16 mouse cellular contexts compared by ENCODE assay signal in genomic region chr11:5437646-5438045, GRCm38 (mm10). TPM values are rescaled to one million over a fixed set of nuclear protein-coding genes. Genes with fewer than 3 reads are reported as not detected.
DNase-seq lines count a peak whose midpoint lies in the region; ATAC-seq and TF ChIP-seq lines count a peak whose summit lies in the region.
"Had no signal": no experiment of that assay in that cellular context is flagged by ENCODE, and none has a peak within 500 bp of the region (broad histone marks: within the 10 kb centered on the region; RNA-seq: fewer than 3 reads in every experiment).

No protein-coding gene starts in this region.

- no peak for ATAC-seq in heart, embryonic 15.5 days (replicated peaks; ENCODE audit: insufficient number of reproducible peaks, insufficient read depth, low FRiP score, low read depth)
- 0 out of 2 replicates have a peak, but pooled peaks have one; percentile 19 for ATAC-seq in lung, embryonic 15.5 days (ENCODE audit: borderline replicate concordance, extremely low read depth, low FRiP score, low TSS enrichment)
- ATAC-seq in stomach, embryonic 16.5 days (ENCODE audit: insufficient read depth, low FRiP score): no peak
- ATAC-seq: hindbrain, embryonic 16.5 days; midbrain, embryonic 13.5 days had no signal

- intact Hi-C loops in gastrocnemius, postnatal 14 days (cut with DNase I; ENCODE audit: low total_unique reads): no loop called here
- intact Hi-C loops in heart, postnatal 25 days (cut with DNase I): no loop called here

- no peak for TF ChIP-seq POLR2A in lung, adult 2 months (IDR thresholded peaks at IDR 0.05; ENCODE audit: borderline replicate concordance, extremely low read depth, low read depth, low read length)

- no peaks in the 10 kb centered on the region for H3K9me3 ChIP-seq in heart, embryonic 15.5 days (replicated peaks)
- no peaks in the 10 kb centered on the region for H3K9me3 ChIP-seq in lung, embryonic 15.5 days
- no peaks in the 10 kb centered on the region for H3K9me3 ChIP-seq in stomach, embryonic 16.5 days (replicated peaks; ENCODE audit: control insufficient read depth, low read length)
- H3K9me3 ChIP-seq: embryonic facial prominence, embryonic 10.5 days; liver, embryonic 15.5 days; midbrain, embryonic 13.5 days; neural tube, embryonic 15.5 days had no signal

- TF ChIP-seq CTCF in lung, adult 2 months (IDR thresholded peaks at IDR 0.05; ENCODE audit: insufficient read depth, low read length): no peak

- 44% methylated on average over 2 of the region's 2 CpGs for WGBS in heart, embryonic 15.5 days
- 48% methylated on average over 2 of the region's 2 CpGs for WGBS in lung, embryonic 15.5 days
- WGBS in lung, adult 2 months: 63% methylated on average over 2 of the region's 2 CpGs
- 71% methylated on average over 2 of the region's 2 CpGs for WGBS in stomach, embryonic 16.5 days

- H3K36me3 ChIP-seq in heart, embryonic 15.5 days: no peaks in the 10 kb centered on the region
- no peaks in the 10 kb centered on the region for H3K36me3 ChIP-seq in lung, embryonic 15.5 days
- H3K36me3 ChIP-seq in stomach, embryonic 16.5 days (ENCODE audit: control insufficient read depth, insufficient read depth, low read length): no peaks in the 10 kb centered on the region
- H3K36me3 ChIP-seq: embryonic facial prominence, embryonic 10.5 days; liver, embryonic 15.5 days; midbrain, embryonic 13.5 days; neural tube, embryonic 15.5 days had no signal

- H3K4me3 ChIP-seq in heart, embryonic 15.5 days: no peak overlapping the region
- H3K4me3 ChIP-seq in lung, embryonic 15.5 days: no peak overlapping the region
- H3K4me3 ChIP-seq in lung, adult 2 months (replicated peaks; ENCODE audit: extremely low read depth, low read depth, low read length): no peak overlapping the region
- no peak overlapping the region for H3K4me3 ChIP-seq in stomach, embryonic 16.5 days (replicated peaks; ENCODE audit: low read length)
- H3K4me3 ChIP-seq: embryonic facial prominence, embryonic 10.5 days; liver, embryonic 15.5 days; midbrain, embryonic 13.5 days; neural tube, embryonic 15.5 days had no signal

- H3K4me2 ChIP-seq in heart, embryonic 15.5 days: no peak overlapping the region
- H3K4me2 ChIP-seq in lung, embryonic 15.5 days: peak overlapping the region; percentile 3; the same call in 1 of the 2 replicates
- no peak overlapping the region for H3K4me2 ChIP-seq in stomach, embryonic 16.5 days (ENCODE audit: low read depth, low read length)
- H3K4me2 ChIP-seq: liver, embryonic 15.5 days; midbrain, embryonic 13.5 days; neural tube, embryonic 15.5 days had no signal

- H3K27me3 ChIP-seq in heart, embryonic 15.5 days: no peaks in the 10 kb centered on the region
- H3K27me3 ChIP-seq in lung, embryonic 15.5 days: no peaks in the 10 kb centered on the region
- H3K27me3 ChIP-seq in stomach, embryonic 16.5 days (ENCODE audit: control insufficient read depth, insufficient read depth, low read length): no peaks in the 10 kb centered on the region
- H3K27me3 ChIP-seq: liver, embryonic 15.5 days; midbrain, embryonic 13.5 days; neural tube, embryonic 15.5 days had no signal

- H3K9ac ChIP-seq in heart, embryonic 15.5 days: no peak overlapping the region
- H3K9ac ChIP-seq in lung, embryonic 15.5 days: no peak overlapping the region
- no peak overlapping the region for H3K9ac ChIP-seq in stomach, embryonic 16.5 days (ENCODE audit: low read length)
- H3K9ac ChIP-seq: liver, embryonic 15.5 days; midbrain, embryonic 13.5 days; neural tube, embryonic 15.5 days had no signal

- peak; percentile 13 for DNase-seq in gastrocnemius, adult 18-20 months (ENCODE audit: low spot score)
- DNase-seq in gastrocnemius, postnatal 14 days: no peak
- no peak for DNase-seq in heart, postnatal 25 days (ENCODE audit: low spot score)
- DNase-seq in lung, adult 2 months: no peak
- DNase-seq: cerebellum, adult 2 months; gastrocnemius, postnatal 25 days; kidney, adult 11 months; thymus, adult 18-20 months had no signal

- H3K27ac ChIP-seq in heart, embryonic 15.5 days: peak overlapping the region; percentile 33
- H3K27ac ChIP-seq in lung, embryonic 15.5 days: peak overlapping the region; percentile 67
- peak overlapping the region; percentile 35 for H3K27ac ChIP-seq in stomach, embryonic 16.5 days (ENCODE audit: low read length)
- H3K27ac ChIP-seq: embryonic facial prominence, embryonic 10.5 days; liver, embryonic 15.5 days; midbrain, embryonic 13.5 days; neural tube, embryonic 15.5 days had no signal

- H3K4me1 ChIP-seq in heart, embryonic 15.5 days (replicated peaks): peaks cover 45% of the 10 kb centered on the region
- H3K4me1 ChIP-seq in lung, embryonic 15.5 days: peaks cover 68% of the 10 kb centered on the region
- peaks cover 14% of the 10 kb centered on the region for H3K4me1 ChIP-seq in lung, adult 2 months (ENCODE audit: control insufficient read depth, insufficient read depth, low read length)
- peaks cover 27% of the 10 kb centered on the region for H3K4me1 ChIP-seq in stomach, embryonic 16.5 days (ENCODE audit: control insufficient read depth, insufficient read depth, low read length)

RNA-seq across cellular contexts. Expression of gene Znrf3, which starts 7.0 kb away (rescaled TPM):
- 1 to 10 TPM; 5.0 to 7.4 TPM for total RNA-seq in gastrocnemius, adult 18-20 months (2021)
- total RNA-seq in gastrocnemius, postnatal 14 days (2021): 1 to 10 TPM; 6.5 to 9.3 TPM
- polyA plus RNA-seq in heart, embryonic 15.5 days (2015; fragmentation: Nextera tagmentation; extraction: Ambion mirVana): 6.5 and 6.7 TPM in 2 replicates
- total RNA-seq in heart, postnatal 25 days (2021): 1 to 10 TPM; 9.4 to 9.7 TPM
- polyA plus RNA-seq in lung, embryonic 15.5 days (2015; fragmentation: Nextera tagmentation; extraction: Ambion mirVana): 14.7 and 15.8 TPM in 2 replicates
- 10.8 and 14.4 TPM in 2 replicates for polyA plus RNA-seq in lung, adult 2 months (2012; rRNA removed)
- 13.3 and 13.9 TPM in 2 replicates for polyA plus RNA-seq in stomach, embryonic 16.5 days (2015; fragmentation: Nextera tagmentation; extraction: Ambion mirVana)
